Mouse (Mus musculus) liver, embryonic 14.5 days (tissue): Measurements from ENCODE around the gene Lhx4. TPM values are rescaled to one million over a fixed set of nuclear protein-coding genes. Genes with fewer than 3 reads are reported as not detected.

Experiments
- ATAC-seq: fragments of 200-750 bp; cut with Nextera tagmentation; 2 replicates; pipeline ENCODE4 v1.8.0; 2017; ENCODE audit warnings: moderate number of reproducible peaks, mild to moderate bottlenecking, moderate library complexity; ENCODE audit not compliant: insufficient read depth
- DNase-seq, 3 experiments: peaks; one replicate each; pipeline ENCODE4 v3.0.0-alpha.2; 2012 to 2013; ENCODE audit warnings: low read depth in 3 of 3, low spot score in 3 of 3
- H3K27ac ChIP-seq: fragments of 300-500 bp; sonication (generic); 2 replicates; pipeline ENCODE4 v1.5.1; 2014; ENCODE audit warnings: moderate library complexity, mild to moderate bottlenecking, control low read depth, inconsistent platforms
- H3K27me3 ChIP-seq: fragments of 300-500 bp; sonication (generic); 2 replicates; pipeline ENCODE4 v1.6.1; 2014; ENCODE audit warnings: mild to moderate bottlenecking, low read length, moderate library complexity; ENCODE audit not compliant: control insufficient read depth, insufficient read depth
- H3K36me3 ChIP-seq: fragments of 300-500 bp; sonication (generic); replicated peaks from 2 replicates; pipeline ENCODE4 v1.6.1; 2014; ENCODE audit warnings: low read depth; ENCODE audit not compliant: control insufficient read depth, insufficient read depth
- H3K4me1 ChIP-seq, 2 experiments: fragments of 200-500 bp in 1 of 2; fragments of 300-500 bp in 1 of 2; sonication (generic) in 1 of 2; replicated peaks; 2 replicates each; pipeline ENCODE4 v1.6.1; 2012 to 2014; ENCODE audit warnings: antibody characterized with exemption in 1 of 2, inconsistent platforms in 1 of 2, low read length in 1 of 2; ENCODE audit not compliant: control insufficient read depth in 2 of 2, insufficient read depth in 2 of 2
- H3K4me2 ChIP-seq: fragments of 300-500 bp; sonication (generic); 2 replicates; pipeline ENCODE4 v1.6.1; 2014; ENCODE audit warnings: low read depth, mild to moderate bottlenecking, control low read depth, moderate library complexity
- H3K4me3 ChIP-seq, 2 experiments: fragments of 200-500 bp in 1 of 2; fragments of 300-500 bp in 1 of 2; sonication (generic) in 1 of 2; 2 replicates each; pipeline ENCODE4 v1.5.1; 2012 to 2014; ENCODE audit warnings: low read depth in 2 of 2, low read length in 2 of 2, mild to moderate bottlenecking in 2 of 2, control low read depth in 1 of 2, inconsistent platforms in 1 of 2, moderate library complexity in 1 of 2; ENCODE audit not compliant: insufficient read depth in 1 of 2
- H3K9ac ChIP-seq: fragments of 300-500 bp; sonication (generic); replicated peaks from 2 replicates; pipeline ENCODE4 v1.6.1; 2014; ENCODE audit warnings: mild to moderate bottlenecking, control low read depth, moderate library complexity
- H3K9me3 ChIP-seq: fragments of 300-500 bp; sonication (generic); 2 replicates; pipeline ENCODE4 v1.6.1; 2016; ENCODE audit warnings: low read length, mixed read lengths; ENCODE audit not compliant: control insufficient read depth
- CTCF ChIP-seq: IDR thresholded peaks from 2 replicates; pipeline ENCODE4 v1.5.1; 2016; ENCODE audit warnings: antibody characterized with exemption, low read depth, control low read depth
- EP300 ChIP-seq: IDR thresholded peaks from 2 replicates; pipeline ENCODE4 v1.6.1; 2016; ENCODE audit warnings: antibody characterized with exemption, low read depth
- WGBS: fragments of 180-500 bp; shearing (Covaris S2); extraction: QIAGEN DNeasy Blood & Tissue Kit; methylation state at CpG from one replicate; pipeline ENCODE4 v1.1.7; 2014; ENCODE audit not compliant: insufficient replicate concordance; 5-methylcytosine and 5-hydroxymethylcytosine counted together
- polyA plus RNA-seq, 2 experiments: library from polyadenylated mRNA; depleted of rRNA in 1 of 2; stranded (reverse) in 1 of 2; unstranded in 1 of 2; fragments of >200 nt; fragmentation: Nextera tagmentation in 1 of 2; extraction: Ambion mirVana in 1 of 2; gene quantifications; 2 replicates each; pipeline versions ENCODE4 v1.2.1 to v1.2.3; 2012 to 2014

The Lhx4 gene
- polyA plus RNA-seq, 2 experiments = not detected

DNA sequence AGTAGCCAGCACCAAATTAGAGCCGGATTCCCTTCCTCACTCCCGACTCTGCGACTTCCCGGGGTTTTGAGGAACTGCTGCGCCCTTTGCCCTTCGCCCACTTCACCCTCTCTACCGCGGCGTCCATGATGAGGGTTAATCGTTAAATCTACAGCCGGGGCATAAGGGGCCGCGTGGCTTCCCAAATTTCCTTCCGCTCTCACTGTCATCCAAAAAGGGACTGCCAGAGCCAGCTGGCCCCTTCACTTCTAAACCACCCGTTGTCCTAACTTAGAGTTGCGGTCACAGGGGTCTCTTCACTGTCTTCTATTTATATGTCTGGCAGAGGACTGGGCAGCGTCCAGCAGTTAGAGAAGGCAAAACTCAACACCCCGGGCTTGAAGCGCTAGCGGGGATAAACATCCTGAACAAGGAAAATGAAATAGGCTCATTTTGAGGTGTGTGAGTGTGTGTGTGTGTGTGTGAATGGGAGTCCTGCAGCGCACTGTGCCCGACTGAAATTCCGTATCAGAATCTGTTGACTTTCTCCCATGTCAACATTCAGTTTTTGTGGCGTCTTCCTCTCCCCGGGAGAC lies 13.6 kb downstream of the Lhx4 start:
- Histone ChIP-seq H3K36me3 (no peaks in the 10 kb centered on the region), H3K9ac (no peak overlapping the region), H3K4me1 (no peaks in the 10 kb centered on the region), H3K4me2 (no peak overlapping the region), H3K9me3 (no peaks in the 10 kb centered on the region), H3K27me3 (peaks cover 98% of the 10 kb centered on the region), H3K27ac (no peak overlapping the region), H3K4me3 (no peak overlapping the region)
- ATAC-seq = no peak
- TF ChIP-seq CTCF (no peak), EP300 (no peak)
- DNase-seq = no peak
- WGBS = under 1% methylated on average over 25 of the region's 25 CpGs

DNA sequence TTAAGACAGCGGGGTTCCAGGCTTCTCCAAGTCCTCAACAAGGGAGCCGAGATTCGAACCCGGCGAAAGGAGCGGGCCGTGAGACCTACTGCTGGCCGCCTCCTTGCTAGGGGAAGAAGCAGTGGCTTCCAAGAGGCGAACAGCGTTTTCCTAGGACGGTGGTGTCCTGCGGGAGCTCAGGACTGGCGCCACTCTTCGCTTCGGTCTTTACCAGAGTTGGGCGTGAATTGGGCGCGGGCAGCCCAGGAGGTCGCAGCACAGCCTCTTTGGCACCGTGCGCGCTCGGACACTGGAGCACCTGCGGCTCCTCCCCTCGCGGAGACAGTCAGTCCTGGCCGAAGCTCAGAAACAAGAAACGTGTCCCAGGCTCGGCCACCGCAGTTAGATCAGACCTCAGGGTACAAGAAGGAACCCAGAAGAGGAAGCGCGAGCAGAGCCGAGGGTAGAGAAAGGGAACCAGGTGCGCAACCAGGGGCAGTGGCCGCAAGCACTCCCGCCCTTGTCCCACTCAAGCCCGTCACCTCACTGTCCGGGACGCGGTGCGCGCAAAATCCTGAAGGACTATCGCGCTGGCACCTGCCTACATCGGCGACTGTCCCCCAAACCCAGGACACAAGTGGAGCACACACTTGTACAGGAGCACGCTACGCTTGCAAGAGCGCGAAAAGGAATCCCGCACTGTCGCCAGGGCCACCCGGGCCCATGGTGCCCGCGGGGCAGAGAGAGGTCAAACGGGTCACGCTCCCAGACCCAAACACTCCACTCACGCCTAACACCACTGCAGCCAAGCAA lies 14.3 kb downstream of the Lhx4 start:
- Histone ChIP-seq H3K4me3 (no peak overlapping the region), H3K27ac (no peak overlapping the region), H3K4me2 (no peak overlapping the region), H3K27me3 (peaks cover 94% of the 10 kb centered on the region), H3K9ac (no peak overlapping the region), H3K36me3 (no peaks in the 10 kb centered on the region), H3K4me1 (no peaks in the 10 kb centered on the region), H3K9me3 (no peaks in the 10 kb centered on the region)
- DNase-seq (no peak), ATAC-seq (no peak)
- TF ChIP-seq CTCF = no peak
- TF ChIP-seq EP300 = no peak
- WGBS = under 1% methylated on average over 58 of the region's 58 CpGs

DNA sequence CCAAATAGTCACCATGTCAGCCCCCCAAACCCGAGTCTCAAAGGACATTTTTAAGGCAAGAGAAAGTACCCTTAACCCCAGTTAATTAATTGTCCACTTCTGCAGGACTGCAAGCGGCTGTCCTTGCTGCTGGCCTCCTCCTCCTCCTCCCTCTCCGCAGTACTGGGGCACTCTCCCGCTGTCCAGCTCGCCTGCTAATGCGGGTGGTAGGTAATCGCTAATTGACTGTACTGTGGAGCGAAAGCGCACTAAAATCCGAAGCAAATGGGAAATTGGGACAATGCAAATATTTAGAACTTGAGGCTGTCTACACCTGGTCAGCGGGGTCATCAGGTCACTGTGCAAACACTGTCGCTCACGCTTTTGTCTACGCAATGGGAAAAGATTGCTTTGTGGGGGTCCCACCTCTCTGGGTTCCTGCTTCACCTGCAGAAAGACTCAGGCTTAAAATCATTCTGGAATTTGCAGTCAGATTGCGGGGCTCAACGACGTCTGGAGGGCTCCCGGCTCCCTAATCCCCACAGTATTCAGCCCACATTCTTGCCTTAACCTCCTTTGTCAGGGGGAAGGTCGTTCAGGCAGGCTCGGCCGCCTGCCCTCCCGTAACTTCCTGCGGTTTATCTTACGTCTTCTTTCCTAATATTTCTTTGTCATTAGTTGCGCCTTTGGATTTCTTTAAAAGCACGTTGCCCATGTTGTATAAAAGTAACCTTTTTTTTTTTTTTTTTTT lies 15.2 kb downstream of the Lhx4 start:
- ATAC-seq (no peak), DNase-seq (no peak)
- Histone ChIP-seq H3K36me3 (no peaks in the 10 kb centered on the region), H3K9me3 (no peaks in the 10 kb centered on the region), H3K27ac (no peak overlapping the region), H3K9ac (no peak overlapping the region), H3K27me3 (peaks cover 93% of the 10 kb centered on the region), H3K4me3 (no peak overlapping the region), H3K4me2 (no peak overlapping the region), H3K4me1 (no peaks in the 10 kb centered on the region)
- 1% methylated on average over 26 of the region's 26 CpGs for WGBS
- no peak for TF ChIP-seq CTCF
- no peak for TF ChIP-seq EP300

DNA sequence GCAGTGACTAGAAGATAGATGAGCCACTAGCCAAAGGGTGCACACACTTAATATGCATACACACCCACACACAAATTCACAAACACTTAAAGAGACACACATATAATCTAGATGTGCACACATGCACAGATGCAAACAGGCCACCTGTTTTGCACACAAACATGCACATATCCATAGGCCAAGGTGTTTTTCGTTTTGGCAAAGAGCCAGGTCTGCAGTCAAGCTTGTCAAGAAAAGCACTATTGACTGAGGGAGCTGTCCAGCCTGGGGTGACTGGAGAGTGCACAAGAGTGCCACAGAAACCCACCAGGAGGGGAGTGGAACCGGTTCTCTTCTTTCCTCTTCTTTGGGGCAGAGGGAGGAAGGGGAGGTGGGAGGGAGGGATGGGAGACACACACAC lies 20.3 kb downstream of the Lhx4 start:
- Histone ChIP-seq H3K36me3 (no peaks in the 10 kb centered on the region), H3K27me3 (peaks cover 76% of the 10 kb centered on the region), H3K27ac (no peak overlapping the region), H3K9ac (no peak overlapping the region), H3K9me3 (no peaks in the 10 kb centered on the region), H3K4me2 (no peak overlapping the region), H3K4me1 (no peaks in the 10 kb centered on the region), H3K4me3 (no peak overlapping the region)
- DNase-seq = no peak
- no peak for ATAC-seq
- no peak for TF ChIP-seq CTCF
- TF ChIP-seq EP300 = no peak
- WGBS = 0% methylated on average over 2 of the region's 2 CpGs

DNA sequence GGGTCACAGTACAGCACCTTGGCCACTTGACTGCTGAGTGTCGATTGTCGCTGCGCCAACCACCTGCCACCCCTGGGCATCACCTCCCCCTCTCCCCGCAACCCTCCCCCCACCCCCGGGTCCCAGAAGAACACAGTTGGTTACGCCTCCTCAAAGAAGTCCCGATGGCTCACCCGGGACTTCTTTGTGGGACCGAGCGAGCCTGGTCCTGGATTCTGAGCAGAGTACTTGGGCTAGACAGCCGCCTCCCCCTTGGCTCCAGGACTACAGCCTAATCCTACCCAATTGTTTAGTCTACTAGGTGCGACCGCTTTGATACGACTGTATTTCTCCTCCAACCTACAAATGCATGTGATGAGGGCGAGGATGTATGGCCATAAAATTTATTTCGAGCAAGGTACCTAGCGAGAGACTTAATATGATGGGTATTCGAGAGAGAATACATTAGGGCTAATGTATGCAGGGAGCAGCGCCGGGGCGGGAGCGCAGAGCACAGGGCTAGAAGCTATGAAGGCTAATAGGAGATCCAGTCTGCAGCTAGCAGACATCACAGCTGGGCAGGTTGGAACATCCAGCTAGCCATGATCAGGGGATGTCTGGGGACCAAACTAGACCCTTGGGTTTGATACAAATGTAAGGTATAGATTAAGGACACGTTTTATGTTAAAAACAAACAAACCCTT lies 22.2 kb downstream of the Lhx4 start:
- TF ChIP-seq EP300 = no peak
- no peak for TF ChIP-seq CTCF
- DNase-seq = no peak
- no peak overlapping the region for H3K27ac ChIP-seq
- H3K36me3 ChIP-seq = no peaks in the 10 kb centered on the region
- H3K4me1 ChIP-seq = no peaks in the 10 kb centered on the region
- 5% methylated on average over 23 of the region's 23 CpGs for WGBS
- H3K27me3 ChIP-seq = peaks cover 58% of the 10 kb centered on the region
- H3K4me3 ChIP-seq = no peak overlapping the region
- no peak overlapping the region for H3K9ac ChIP-seq
- ATAC-seq = no peak
- no peaks in the 10 kb centered on the region for H3K9me3 ChIP-seq
- H3K4me2 ChIP-seq = no peak overlapping the region
